Mouse (Mus musculus): ENCODE measurements around the gene Tmco5.

GRCm38 (mm10) chr2:116900273-116900843 lies 21.9 kb downstream of the Tmco5 start:
- no peak for TF ChIP-seq CTCF (IDR thresholded peaks at IDR 0.05; ENCODE audit: borderline replicate concordance, control insufficient read depth, extremely low read depth, insufficient read depth, low read length, poor library complexity)
- no peak for TF ChIP-seq POLR2A (IDR thresholded peaks at IDR 0.05; ENCODE audit: control insufficient read depth, extremely low read depth, insufficient read depth, low read length, poor library complexity)
